Mouse (Mus musculus) lung, embryonic 14.5 days (tissue): ENCODE measurements around the gene Rae1. TPM values are rescaled to one million over a fixed set of nuclear protein-coding genes. Genes with fewer than 3 reads are reported as not detected.

Experiments
- ATAC-seq: fragments of 200-750 bp; cut with Nextera tagmentation; 2 replicates; pipeline ENCODE4 v1.8.0; 2017; ENCODE audit warnings: mild to moderate bottlenecking, moderate TSS enrichment, moderate library complexity; ENCODE audit not compliant: insufficient read depth
- DNase-seq: peaks from one replicate; pipeline ENCODE4 v3.0.0-alpha.2; 2015
- H3K27ac ChIP-seq: fragments of 300-500 bp; sonication (generic); 2 replicates; pipeline ENCODE4 v1.5.1; 2014; ENCODE audit warnings: low read depth, mild to moderate bottlenecking, moderate library complexity
- H3K27me3 ChIP-seq: fragments of 300-500 bp; sonication (generic); 2 replicates; pipeline ENCODE4 v1.6.1; 2014; ENCODE audit warnings: low read length, control low read depth; ENCODE audit not compliant: insufficient read depth
- H3K36me3 ChIP-seq: fragments of 300-500 bp; sonication (generic); 2 replicates; pipeline ENCODE4 v1.6.1; 2014; ENCODE audit warnings: control low read depth; ENCODE audit not compliant: insufficient read depth
- H3K4me1 ChIP-seq: fragments of 300-500 bp; sonication (generic); 2 replicates; pipeline ENCODE4 v1.6.1; 2014; ENCODE audit warnings: antibody characterized with exemption, control low read depth; ENCODE audit not compliant: insufficient read depth
- H3K4me2 ChIP-seq: fragments of 300-500 bp; sonication (generic); 2 replicates; pipeline ENCODE4 v1.6.1; 2014; ENCODE audit warnings: mild to moderate bottlenecking
- H3K4me3 ChIP-seq: fragments of 300-500 bp; sonication (generic); 2 replicates; pipeline ENCODE4 v1.5.1; 2014; ENCODE audit warnings: low read depth, low read length
- H3K9ac ChIP-seq: fragments of 300-500 bp; sonication (generic); 2 replicates; pipeline ENCODE4 v1.6.1; 2014
- H3K9me3 ChIP-seq: fragments of 300-500 bp; sonication (generic); 2 replicates; pipeline ENCODE4 v1.6.1; 2016; ENCODE audit warnings: low read depth, low read length, control low read depth
- CTCF ChIP-seq: IDR thresholded peaks from 2 replicates; pipeline ENCODE4 v1.5.1; 2016; ENCODE audit warnings: antibody characterized with exemption, low read depth
- WGBS: fragments of 180-500 bp; shearing (Covaris S2); extraction: QIAGEN DNeasy Blood & Tissue Kit; methylation state at CpG from one replicate; pipeline ENCODE4 v1.1.7; 2014; 5-methylcytosine and 5-hydroxymethylcytosine counted together
- polyA plus RNA-seq: library from polyadenylated mRNA; unstranded; fragments of >200 nt; fragmentation: Nextera tagmentation; extraction: Ambion mirVana; gene quantifications from 2 replicates; pipeline ENCODE4 v1.2.1, GENCODE M21; 2014

Gene Rae1
- 137 and 142 TPM in 2 replicates for polyA plus RNA-seq

DNA sequence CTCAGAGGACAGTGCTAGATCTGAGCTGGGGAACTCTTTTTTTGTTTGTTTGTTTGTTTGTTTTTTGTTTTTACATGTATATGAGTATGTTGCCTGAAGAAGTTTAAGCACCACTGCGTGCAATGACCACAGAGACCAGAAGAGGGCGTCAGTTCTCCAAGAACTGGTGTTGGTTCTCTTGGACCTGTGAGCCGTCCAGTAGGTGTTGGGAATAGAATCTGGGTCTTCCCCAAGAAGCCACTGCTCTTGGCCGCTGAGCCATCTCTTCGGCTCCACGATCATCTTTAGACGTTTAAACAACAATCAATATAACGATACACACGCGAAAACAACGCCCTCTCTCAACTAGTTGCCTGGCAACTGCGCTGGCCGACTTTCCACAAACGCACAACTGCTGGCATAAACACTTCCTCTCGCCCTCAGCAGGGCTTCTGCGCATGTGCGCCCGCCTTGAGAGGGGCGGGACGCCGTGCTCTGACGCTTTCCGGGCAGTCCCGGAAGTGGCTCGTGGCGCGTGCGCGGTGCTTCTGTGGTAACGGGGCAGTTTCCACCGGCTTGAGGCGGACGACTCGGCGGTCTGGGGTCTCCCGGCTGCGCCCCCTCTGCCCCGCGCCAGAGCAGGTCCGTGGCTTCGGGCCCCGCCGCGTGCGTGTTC lies at the start of gene Rae1:
TSS of gene Rae1 (plus strand) at position 488 of the 655 bp plus-strand sequence.
- peak; percentile 83 for TF ChIP-seq CTCF
- WGBS: under 1% methylated on average over 45 of the region's 45 CpGs

DNA sequence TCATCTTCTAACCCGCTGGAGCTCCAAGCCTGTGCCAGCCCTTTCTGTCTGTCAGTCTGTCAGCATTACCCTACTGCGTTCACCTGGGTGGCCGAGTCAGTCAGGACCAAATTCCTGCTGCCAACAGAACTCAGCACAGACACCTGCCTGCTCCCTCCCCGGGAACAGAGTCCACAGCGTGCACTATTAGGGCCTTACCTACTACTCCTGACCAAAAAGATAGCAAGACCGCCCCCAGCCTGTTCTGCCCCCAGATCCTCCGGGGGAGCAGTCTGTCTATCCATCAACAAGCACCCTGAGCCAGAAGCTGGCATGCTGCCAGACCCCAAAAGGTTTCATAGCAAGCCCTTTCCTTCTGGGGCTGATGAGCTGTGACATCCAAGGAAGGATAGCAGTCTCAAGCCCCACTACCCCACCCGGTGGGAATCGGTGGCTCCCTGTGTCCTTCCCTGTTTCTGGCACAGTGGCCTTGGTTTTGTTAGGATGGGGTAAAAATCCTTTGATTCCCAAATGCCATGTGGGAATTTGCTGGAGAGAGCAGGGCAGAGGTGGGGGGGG lies 49.7 kb upstream of the Rae1 start:
- no peaks in the 10 kb centered on the region for H3K36me3 ChIP-seq
- no peak for TF ChIP-seq CTCF
- 48% methylated on average over 9 of the region's 9 CpGs for WGBS
- H3K9ac ChIP-seq: no peak overlapping the region
- H3K9me3 ChIP-seq: no peaks in the 10 kb centered on the region; the same call in 1 of the 2 replicates
- peak; percentile 64 for DNase-seq
- no peaks in the 10 kb centered on the region for H3K27me3 ChIP-seq
- H3K4me3 ChIP-seq: no peak overlapping the region
- ATAC-seq: peak; percentile 36
- no peak overlapping the region for H3K4me2 ChIP-seq
- no peaks in the 10 kb centered on the region for H3K4me1 ChIP-seq
- H3K27ac ChIP-seq: no peak overlapping the region

More for the DNA sequence above, at the start of gene Rae1:
- Histone ChIP-seq H3K4me2 (peak within 1 kb of the TSS; percentile 89), H3K9me3 (no peaks in the 10 kb centered on the region), H3K4me3 (peak within 1 kb of the TSS; percentile 94), H3K36me3 (peaks cover 36% of the 10 kb centered on the region), H3K27me3 (no peaks in the 10 kb centered on the region), H3K27ac (peak within 1 kb of the TSS; percentile 87), H3K4me1 (0 out of 2 replicates have a peak, but pooled peaks cover 5% of the 10 kb centered on the region), H3K9ac (peak within 1 kb of the TSS; percentile 91)
- ATAC-seq (peak; percentile 97), DNase-seq (peak; percentile 100)

DNA sequence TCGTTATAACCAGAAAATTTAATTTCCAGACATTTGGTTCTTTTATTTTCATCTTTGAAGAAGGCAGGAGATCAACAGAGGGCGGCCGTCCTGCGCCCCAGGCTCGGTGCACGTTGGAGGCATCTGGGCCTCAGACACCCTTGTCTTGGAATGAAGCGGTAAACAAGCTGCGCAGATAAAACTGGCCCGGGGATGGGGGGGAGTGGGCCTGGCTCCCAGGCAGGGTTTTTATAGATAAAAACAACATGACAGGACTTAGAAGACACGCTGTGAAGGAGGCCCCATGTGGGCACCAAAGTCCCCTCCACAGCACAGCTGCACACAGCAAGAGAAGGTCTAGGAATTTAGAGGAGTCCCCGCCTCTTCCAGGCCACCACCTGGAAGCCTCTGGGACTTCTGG lies 49.2 kb upstream of the Rae1 start:
- ATAC-seq: peak; percentile 55
- peak; percentile 62 for DNase-seq
- Histone ChIP-seq H3K9me3 (no peaks in the 10 kb centered on the region; the same call in 1 of the 2 replicates), H3K9ac (no peak overlapping the region), H3K4me3 (no peak overlapping the region), H3K27ac (peak overlapping the region; percentile 5; the same call in 1 of the 2 replicates), H3K27me3 (no peaks in the 10 kb centered on the region), H3K4me2 (no peak overlapping the region), H3K36me3 (no peaks in the 10 kb centered on the region), H3K4me1 (no peaks in the 10 kb centered on the region)
- 16% methylated on average over 11 of the region's 11 CpGs for WGBS
- TF ChIP-seq CTCF: no peak

DNA sequence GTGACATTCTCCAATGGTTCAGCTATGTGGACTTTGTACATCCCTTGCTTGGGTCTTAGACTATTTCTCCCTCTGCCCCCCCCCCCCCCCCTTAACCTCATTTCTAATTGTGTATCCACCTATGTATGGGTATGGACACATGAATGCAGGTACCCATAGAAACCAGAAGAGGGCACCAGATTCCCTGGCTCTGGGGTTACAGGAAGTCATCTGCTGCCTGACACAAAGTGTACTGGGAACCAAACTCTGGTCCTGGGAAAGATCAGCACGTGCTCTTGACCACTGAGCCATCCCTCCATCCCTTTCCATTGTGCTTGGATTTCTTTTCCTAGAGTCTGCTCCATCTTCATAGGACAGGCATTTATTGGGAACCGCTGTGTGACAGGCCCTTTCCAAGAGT lies 47.9 kb upstream of the Rae1 start:
- peaks cover under 1% of the 10 kb centered on the region; the same call in 1 of the 2 replicates for H3K9me3 ChIP-seq
- TF ChIP-seq CTCF: 0 out of 2 replicates have a peak, but pooled peaks have one; percentile 10
- WGBS: 72% methylated on average over 2 of the region's 2 CpGs
- ATAC-seq: no peak
- DNase-seq: no peak
- no peaks in the 10 kb centered on the region for H3K27me3 ChIP-seq
- H3K9ac ChIP-seq: no peak overlapping the region
- no peak overlapping the region for H3K4me2 ChIP-seq
- no peaks in the 10 kb centered on the region for H3K36me3 ChIP-seq
- H3K27ac ChIP-seq: no peak overlapping the region
- no peaks in the 10 kb centered on the region for H3K4me1 ChIP-seq
- no peak overlapping the region for H3K4me3 ChIP-seq

DNA sequence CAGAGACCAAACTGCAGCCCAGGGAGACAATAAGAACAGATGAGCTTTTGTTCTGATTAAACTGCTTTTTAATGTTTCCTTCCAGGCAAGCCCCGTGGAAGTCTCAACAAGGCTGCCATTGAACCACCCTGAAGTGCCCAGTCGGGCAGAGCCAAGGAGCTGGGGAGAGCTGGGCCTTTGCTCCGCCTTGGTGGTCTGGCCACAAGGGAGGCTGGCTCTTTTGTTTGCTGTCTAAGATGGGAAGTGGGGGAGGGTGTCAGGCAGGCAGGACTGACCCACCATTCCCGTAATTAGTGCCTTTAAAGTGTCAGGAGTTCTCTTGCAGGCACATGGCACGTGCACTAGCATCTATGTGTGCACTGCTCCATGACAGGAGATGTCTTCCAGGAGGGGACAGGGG lies 41.3 kb upstream of the Rae1 start:
- no peaks in the 10 kb centered on the region for H3K36me3 ChIP-seq
- H3K4me2 ChIP-seq: no peak overlapping the region
- no peak for TF ChIP-seq CTCF
- no peaks in the 10 kb centered on the region for H3K27me3 ChIP-seq
- H3K4me1 ChIP-seq: no peaks in the 10 kb centered on the region
- 0 out of 2 replicates have a peak, but pooled peaks cover 3% of the 10 kb centered on the region for H3K9me3 ChIP-seq
- no peak overlapping the region for H3K4me3 ChIP-seq
- 0 out of 2 replicates have a peak, but pooled peaks have one; percentile 49 for ATAC-seq
- peak; percentile 43 for DNase-seq
- 11% methylated on average over 5 of the region's 5 CpGs for WGBS
- H3K9ac ChIP-seq: no peak overlapping the region
- H3K27ac ChIP-seq: 0 out of 2 replicates have a peak overlapping the region, but pooled peaks have one; percentile 26

DNA sequence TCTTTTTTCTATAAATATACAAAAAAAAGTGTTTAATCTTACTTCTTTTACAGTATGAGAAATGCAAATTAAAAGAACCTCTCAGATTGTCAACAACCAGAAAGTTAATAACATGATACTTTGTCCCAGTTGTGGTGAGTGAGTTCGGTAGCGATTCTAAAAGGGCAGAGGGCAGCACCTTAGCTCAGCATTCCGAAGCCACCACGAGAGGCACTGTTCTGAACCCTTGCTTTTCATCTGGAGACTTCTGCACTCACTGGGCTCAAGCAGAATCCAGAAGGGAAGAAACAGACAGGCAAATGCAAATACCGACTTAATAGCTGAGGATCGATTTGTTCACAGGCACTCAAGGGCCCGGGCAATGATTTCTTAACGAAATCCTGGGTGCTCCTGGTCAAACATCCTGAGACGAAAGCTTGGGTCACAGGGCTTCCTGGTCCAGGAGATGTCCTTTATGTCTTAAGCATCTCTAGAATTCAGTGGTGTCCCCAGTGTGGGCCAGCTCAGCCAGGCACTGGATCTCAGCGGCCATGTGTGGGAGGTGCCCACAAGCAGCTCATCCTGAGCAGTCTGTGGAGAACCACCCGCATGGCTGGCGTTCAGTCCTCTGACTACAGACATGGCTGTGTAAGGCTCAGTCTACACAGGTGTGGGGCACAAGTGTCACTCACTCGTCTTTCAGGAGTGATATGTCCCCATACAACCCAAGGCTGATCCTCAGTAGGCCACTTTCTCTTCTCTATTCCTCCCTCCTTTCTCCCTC lies 40.7 kb upstream of the Rae1 start:
- DNase-seq (no peak), ATAC-seq (0 out of 2 replicates have a peak, but pooled peaks have one; percentile 22)
- H3K36me3 ChIP-seq: no peaks in the 10 kb centered on the region
- no peaks in the 10 kb centered on the region for H3K27me3 ChIP-seq
- 43% methylated on average over 13 of the region's 13 CpGs for WGBS
- no peaks in the 10 kb centered on the region for H3K4me1 ChIP-seq
- TF ChIP-seq CTCF: peak; percentile 36
- H3K9me3 ChIP-seq: 0 out of 2 replicates have a peak, but pooled peaks cover 3% of the 10 kb centered on the region
- H3K27ac ChIP-seq: no peak overlapping the region
- no peak overlapping the region for H3K4me2 ChIP-seq
- H3K9ac ChIP-seq: no peak overlapping the region
- H3K4me3 ChIP-seq: no peak overlapping the region
